Mouse (Mus musculus): ENCODE data around the gene Qsox1. TPM values are rescaled to one million over a fixed set of nuclear protein-coding genes. Genes with fewer than 3 reads are reported as not detected.

The Qsox1 gene
- total RNA-seq, 2 experiments from 2014 or later, result 55.1 to 60.9 TPM

- DNase-seq, result no peak
Measured at GRCm38 (mm10) chr1:155747911-155748310, 64.8 kb downstream of the Qsox1 start.

GRCm38 (mm10) chr1:155747011-155747410, 65.7 kb downstream of the Qsox1 start:
- no peak for DNase-seq

- DNase-seq, result peak; percentile 37 to 51
Measured at GRCm38 (mm10) chr1:155742411-155743363, 70.0 kb downstream of the Qsox1 start.

GRCm38 (mm10) chr1:155741988-155742387, 70.7 kb downstream of the Qsox1 start:
- DNase-seq, result peak in 1 of 2 experiments; percentile 28

GRCm38 (mm10) chr1:155741378-155741945, 71.2 kb downstream of the Qsox1 start:
- no peak for DNase-seq

GRCm38 (mm10) chr1:155740622-155741377, 71.9 kb downstream of the Qsox1 start:
- peak in 1 of 2 experiments; percentile 34 for DNase-seq

GRCm38 (mm10) chr1:155737809-155738383, 74.8 kb downstream of the Qsox1 start:
- DNase-seq, result no peak

- DNase-seq, result no peak
Measured at GRCm38 (mm10) chr1:155737017-155737808, 75.5 kb downstream of the Qsox1 start.

- DNase-seq, result no peak
Measured at GRCm38 (mm10) chr1:155736096-155736825, 76.4 kb downstream of the Qsox1 start.

GRCm38 (mm10) chr1:155731156-155731555, 81.5 kb downstream of the Qsox1 start:
- DNase-seq, result no peak

GRCm38 (mm10) chr1:155729113-155729795, 83.4 kb downstream of the Qsox1 start:
- DNase-seq, result no peak

GRCm38 (mm10) chr1:155727830-155728229, 84.9 kb downstream of the Qsox1 start:
- DNase-seq, result no peak

Other genes with a start within 250 kb of the Qsox1 start
- not detected for gene Lhx4, start 61.2 kb downstream of the Qsox1 start, total RNA-seq (2021)
- gene Cep350, start 160.4 kb upstream of the Qsox1 start, total RNA-seq (2021), result 10 to 100 TPM; 32.3 to 36.0 TPM
- gene Tor1aip2, start 222.5 kb upstream of the Qsox1 start, total RNA-seq (2021), result 100 to 1,000 TPM; 124 to 146 TPM
- gene Tor1aip1, start 223.6 kb upstream of the Qsox1 start, total RNA-seq (2021), result 100 to 1,000 TPM in 1 of 2 experiments, 10 to 100 TPM in 1; 98.4 to 125 TPM